28 mouse cellular contexts compared by ENCODE assay signal in the genomic region with DNA sequence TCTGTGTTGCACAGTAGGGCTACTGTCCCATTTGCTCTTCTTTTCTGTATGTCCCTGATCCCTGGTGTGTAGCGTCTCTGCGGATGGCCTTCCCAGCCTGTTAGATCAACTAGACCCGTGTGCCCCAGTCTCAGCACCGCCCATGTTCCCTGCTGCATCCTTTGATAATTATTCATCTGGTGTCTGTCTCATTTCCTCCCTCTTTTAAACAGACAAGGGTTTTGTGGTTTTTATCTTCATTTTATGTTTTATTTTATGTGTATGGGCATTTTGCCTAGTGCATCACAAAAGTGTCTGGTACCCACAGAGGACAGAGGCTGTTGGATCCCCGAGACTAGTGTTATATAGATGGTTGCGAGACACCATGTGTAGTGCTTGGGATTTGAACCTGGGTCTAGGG. TPM values are rescaled to one million over a fixed set of nuclear protein-coding genes. Genes with fewer than 3 reads are reported as not detected.
A peak's percentile ranks its signal among the peaks of the same experiment; 100 is the strongest.
DNase-seq lines count a peak whose midpoint lies in the region; ATAC-seq and TF ChIP-seq lines count a peak whose summit lies in the region.
"Had no signal": no experiment of that assay in that cellular context is flagged by ENCODE, and none has a peak within 500 bp of the region (broad histone marks: within the 10 kb centered on the region; RNA-seq: fewer than 3 reads in every experiment).

No protein-coding gene starts in this region.

- H3K9ac ChIP-seq in stomach, postnatal 0 days (ENCODE audit: low read length): no peak overlapping the region
- H3K9ac ChIP-seq: embryonic facial prominence, embryonic 13.5 days; forebrain, embryonic 13.5 days; hindbrain, embryonic 13.5 days; intestine, embryonic 15.5 days had no signal

- 86% methylated on average over 6 of the region's 6 CpGs for WGBS in embryonic facial prominence, embryonic 10.5 days
- 78% methylated on average over 6 of the region's 6 CpGs for WGBS in stomach, postnatal 0 days

- H3K4me3 ChIP-seq in C2C12 (ENCODE audit: insufficient read depth, poor library complexity, severe bottlenecking) (no peak overlapping the region), myocyte (no peak overlapping the region)
- no peak overlapping the region for H3K4me3 ChIP-seq in embryonic facial prominence, embryonic 10.5 days
- no peak overlapping the region for H3K4me3 ChIP-seq in stomach, postnatal 0 days (ENCODE audit: low read depth, low read length)
- H3K4me3 ChIP-seq: embryonic facial prominence, embryonic 13.5 days; forebrain, embryonic 10.5 days; forebrain, embryonic 13.5 days; hindbrain, embryonic 10.5 days; hindbrain, embryonic 13.5 days; intestine, embryonic 15.5 days had no signal

- 0 out of 2 replicates have a peak, but pooled peaks cover 3% of the 10 kb centered on the region for H3K9me3 ChIP-seq in embryonic facial prominence, embryonic 10.5 days
- H3K9me3 ChIP-seq in stomach, postnatal 0 days (ENCODE audit: control insufficient read depth, low read length): no peaks in the 10 kb centered on the region
- H3K9me3 ChIP-seq: intestine, embryonic 15.5 days had no signal

- TF ChIP-seq POLR2A in myocyte (IDR thresholded peaks at IDR 0.05; ENCODE audit: insufficient read length, low read depth): no peak

- peak; percentile 72 for DNase-seq in heart, adult 11 months
- DNase-seq in heart, postnatal 36 days: no peak
- peak; percentile 12 for DNase-seq in NIH3T3 (ENCODE audit: low read depth)
- no peak for DNase-seq in lung, postnatal 14 days
- no peak for DNase-seq in embryonic facial prominence, embryonic 10.5 days (ENCODE audit: low spot score)
- no peak for DNase-seq in stomach, postnatal 0 days (ENCODE audit: low spot score)
- DNase-seq: adrenal gland, adult 8-10 months; cerebellum, adult 11-12 months; cerebellum, adult 8-10 months; cerebellum, postnatal 36 days; gastrocnemius, postnatal 10 days; gastrocnemius, postnatal 36 days had no signal

- H3ac ChIP-seq in C2C12 (ENCODE audit: control insufficient read depth, insufficient read length, low read depth) (peak overlapping the region; percentile 34), myocyte (ENCODE audit: control insufficient read depth, insufficient read length) (no peak overlapping the region)

- intact Hi-C loops in heart, postnatal 36 days (cut with DNase I): no loop called here

- H3K36me3 ChIP-seq in C2C12 (ENCODE audit: control insufficient read depth, insufficient read depth) (no peaks in the 10 kb centered on the region), myocyte (ENCODE audit: control insufficient read depth, insufficient read depth) (no peaks in the 10 kb centered on the region)
- no peaks in the 10 kb centered on the region for H3K36me3 ChIP-seq in embryonic facial prominence, embryonic 10.5 days (replicated peaks)
- H3K36me3 ChIP-seq in stomach, postnatal 0 days (ENCODE audit: control insufficient read depth, insufficient read depth, low read length): no peaks in the 10 kb centered on the region
- H3K36me3 ChIP-seq: embryonic facial prominence, embryonic 13.5 days; forebrain, embryonic 10.5 days; hindbrain, embryonic 10.5 days; hindbrain, embryonic 13.5 days; intestine, embryonic 15.5 days had no signal

- H3K79me2 ChIP-seq in C2C12 (ENCODE audit: control insufficient read depth, insufficient read depth) (no peaks in the 10 kb centered on the region), myocyte (ENCODE audit: control insufficient read depth, insufficient read depth) (no peaks in the 10 kb centered on the region)

- ATAC-seq in stomach, postnatal 0 days (ENCODE audit: low FRiP score, low TSS enrichment): no peak
- ATAC-seq: activated CD4-positive, CD25-positive, alpha-beta regulatory T cell, adult 4 months; forebrain, embryonic 13.5 days; forebrain, embryonic 16.5 days; intestine, embryonic 15.5 days had no signal

- no peak for TF ChIP-seq CTCF in C2C12 (IDR thresholded peaks at IDR 0.05; ENCODE audit: control insufficient read depth, insufficient read depth, insufficient read length)
- no peak for TF ChIP-seq CTCF in stomach, postnatal 0 days (IDR thresholded peaks at IDR 0.05; ENCODE audit: low read depth)

- H3K79me3 ChIP-seq in C2C12 (ENCODE audit: low read depth): no peaks in the 10 kb centered on the region

- no peak for TF ChIP-seq EP300 in stomach, postnatal 0 days (optimal IDR thresholded peaks at IDR 0.05)

- H3K27me3 ChIP-seq in C2C12 (ENCODE audit: control insufficient read depth, insufficient read depth, insufficient read length) (no peaks in the 10 kb centered on the region), myocyte (ENCODE audit: control insufficient read depth, insufficient read depth, insufficient read length) (no peaks in the 10 kb centered on the region)
- 0 out of 2 replicates have a peak, but pooled peaks cover 3% of the 10 kb centered on the region for H3K27me3 ChIP-seq in embryonic facial prominence, embryonic 10.5 days (replicated peaks; ENCODE audit: low read depth, poor library complexity, severe bottlenecking)
- H3K27me3 ChIP-seq in stomach, postnatal 0 days (ENCODE audit: control insufficient read depth, insufficient read depth, low read length): no peaks in the 10 kb centered on the region
- H3K27me3 ChIP-seq: embryonic facial prominence, embryonic 13.5 days; forebrain, embryonic 13.5 days; hindbrain, embryonic 13.5 days; intestine, embryonic 15.5 days had no signal

- H3K27ac ChIP-seq in embryonic facial prominence, embryonic 10.5 days (replicated peaks): no peak overlapping the region
- no peak overlapping the region for H3K27ac ChIP-seq in stomach, postnatal 0 days (replicated peaks)
- H3K27ac ChIP-seq: embryonic facial prominence, embryonic 13.5 days; forebrain, embryonic 10.5 days; forebrain, embryonic 13.5 days; hindbrain, embryonic 10.5 days; hindbrain, embryonic 13.5 days; intestine, embryonic 15.5 days had no signal

- peak overlapping the region; percentile 74 for H3K4me2 ChIP-seq in myocyte (ENCODE audit: low read depth)
- no peak overlapping the region for H3K4me2 ChIP-seq in stomach, postnatal 0 days (replicated peaks; ENCODE audit: low read depth)
- H3K4me2 ChIP-seq: embryonic facial prominence, embryonic 13.5 days; forebrain, embryonic 13.5 days; heart, embryonic 11.5 days; hindbrain, embryonic 13.5 days; intestine, embryonic 15.5 days had no signal

- H3K4me1 ChIP-seq in embryonic facial prominence, embryonic 10.5 days: no peaks in the 10 kb centered on the region
- H3K4me1 ChIP-seq in stomach, postnatal 0 days (replicated peaks; ENCODE audit: control insufficient read depth, insufficient read depth): no peaks in the 10 kb centered on the region
- H3K4me1 ChIP-seq: embryonic facial prominence, embryonic 13.5 days; hindbrain, embryonic 10.5 days; intestine, embryonic 15.5 days had no signal

TF ChIP-seq in C2C12, 6 proteins besides CTCF, POLR2A, EP300 and RAD21:
- TF ChIP-seq FOSL1 (IDR thresholded peaks at IDR 0.05; ENCODE audit: insufficient read depth, low read length, poor library complexity, severe bottlenecking): peak; percentile 30
- TF ChIP-seq MYOD1 (IDR thresholded peaks at IDR 0.05; ENCODE audit: control insufficient read depth, insufficient read length, low read depth): peak; percentile 4
- no peak for TF ChIP-seq USF1 (IDR thresholded peaks at IDR 0.05; ENCODE audit: low read depth)

TF ChIP-seq in myocyte, 11 proteins besides CTCF, POLR2A, EP300 and RAD21:
- TF ChIP-seq E2F4 (IDR thresholded peaks at IDR 0.05; ENCODE audit: insufficient read depth) (no peak), REST (IDR thresholded peaks at IDR 0.05; ENCODE audit: insufficient read depth, insufficient read length) (no peak), MYOG (IDR thresholded peaks at IDR 0.05; ENCODE audit: control insufficient read depth in 1 of 3, insufficient read depth in 1 of 3, insufficient read length in 2 of 3, low read depth in 2 of 3) (no peak), CEBPB (IDR thresholded peaks at IDR 0.05; ENCODE audit: insufficient read depth, poor library complexity, severe bottlenecking) (no peak), SRF (IDR thresholded peaks at IDR 0.05; ENCODE audit: control insufficient read depth, insufficient read length, low read depth) (no peak), TCF3 (IDR thresholded peaks at IDR 0.05; ENCODE audit: insufficient read length, low read depth) (no peak), MAX (IDR thresholded peaks at IDR 0.05; ENCODE audit: low read depth) (no peak), POLR2AphosphoS2 (IDR thresholded peaks at IDR 0.05; ENCODE audit: insufficient read length, low read depth) (no peak), USF1 (IDR thresholded peaks at IDR 0.05; ENCODE audit: low read depth) (no peak), TCF12 (IDR thresholded peaks at IDR 0.05; ENCODE audit: insufficient read depth, poor library complexity, severe bottlenecking) (no peak), MYOD1 (IDR thresholded peaks at IDR 0.05; ENCODE audit: control insufficient read depth in 1 of 3, insufficient read length in 2 of 3, low read depth in 2 of 3) (no peak)

RNA-seq across cellular contexts. Expression of a gene that starts 51.6 kb away (rescaled TPM):
- total RNA-seq in heart, postnatal 36 days (2021): not detected
- polyA plus RNA-seq in C2C12 (2012; fragmentation: generic; extraction: Trizol) (0.30 TPM), myocyte (2012; fragmentation: generic; extraction: Trizol) (0.35 TPM)
- polyA plus RNA-seq in embryonic facial prominence, embryonic 10.5 days (2016; fragmentation: Nextera tagmentation; extraction: Ambion mirVana): 0.10 TPM in 1 of 2 replicates, not detected in the other
- polyA plus RNA-seq in stomach, postnatal 0 days (2015; fragmentation: Nextera tagmentation; extraction: Ambion mirVana): 0.10 and 0.15 TPM in 2 replicates
- total RNA-seq: gastrocnemius, adult 18-20 months; gastrocnemius, postnatal 10 days; gastrocnemius, postnatal 36 days; heart, adult 8-10 months; heart, postnatal 25 days had no signal
- polyA plus RNA-seq: activated CD4-positive, CD25-positive, alpha-beta regulatory T cell, adult 4 months; embryonic facial prominence, embryonic 13.5 days; heart, embryonic 14.5 days; heart, postnatal 0 days; intestine, embryonic 15.5 days had no signal

Comparison
In these comparisons a context has a peak if more than half of its experiments do, and no peak if none do; other contexts are left out.
1. DNase-seq: peak in heart, adult 11 months (single experiment) and NIH3T3 (single experiment); none in heart, postnatal 36 days (0 of 2), lung, postnatal 14 days (single experiment), embryonic facial prominence, embryonic 10.5 days (single experiment) and stomach, postnatal 0 days (single experiment).